Comparison of ENCODE assay signal across 8 mouse cellular contexts in the genomic region with DNA sequence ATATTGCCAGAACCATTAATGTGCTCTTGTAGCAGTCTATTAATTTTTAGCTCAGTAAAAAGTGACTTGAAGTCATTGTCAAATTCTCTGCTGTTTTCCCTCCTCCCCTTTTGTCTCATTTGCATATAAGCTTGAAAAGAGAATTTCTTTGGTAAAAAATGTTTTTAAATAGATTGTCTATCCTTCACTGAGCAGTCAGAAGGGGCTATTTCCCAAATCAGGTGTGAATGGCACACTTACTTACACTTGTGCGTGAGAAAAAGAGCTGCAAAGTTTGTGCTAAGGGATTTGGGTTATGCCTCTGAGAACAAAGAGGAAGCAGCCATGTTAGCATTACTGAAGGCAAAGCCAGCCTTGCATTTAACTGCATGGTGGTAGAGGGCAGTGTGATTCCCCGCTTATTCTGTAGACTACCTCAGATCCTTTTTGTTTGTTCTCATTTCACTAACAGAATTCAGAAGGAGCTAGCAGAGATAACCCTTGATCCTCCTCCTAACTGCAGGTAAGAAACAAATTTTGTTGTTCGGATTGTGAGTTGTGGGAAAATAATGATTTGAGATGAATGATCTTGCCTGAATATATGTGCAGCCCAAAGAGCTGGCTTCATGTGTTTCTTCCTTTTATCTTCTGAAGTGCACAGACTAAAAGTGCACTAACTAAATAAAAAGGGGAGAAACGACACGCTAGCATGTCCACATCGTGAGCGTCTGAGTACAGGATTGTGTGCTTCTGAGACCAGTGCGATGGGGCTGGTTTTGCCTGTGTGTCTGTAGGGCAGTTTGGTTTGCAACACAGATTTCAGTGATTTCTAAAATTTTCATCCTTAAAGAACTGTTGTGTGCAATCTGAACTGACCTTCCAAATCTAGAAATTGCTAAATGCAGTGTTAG. TPM values are rescaled to one million over a fixed set of nuclear protein-coding genes. Genes with fewer than 3 reads are reported as not detected.
A peak's percentile ranks its signal among the peaks of the same experiment; 100 is the strongest.
DNase-seq lines count a peak whose midpoint lies in the region; ATAC-seq lines count a peak whose summit lies in the region.

No protein-coding gene starts in this region.

- H3K9ac ChIP-seq in limb, embryonic 15.5 days, result peak overlapping the region; percentile 1; the same call in 1 of the 2 replicates

- H3K36me3 ChIP-seq in embryonic facial prominence, embryonic 10.5 days (replicated peaks), result peaks cover 12% of the 10 kb centered on the region
- no peaks in the 10 kb centered on the region for H3K36me3 ChIP-seq in limb, embryonic 15.5 days

- H3K27me3 ChIP-seq in embryonic facial prominence, embryonic 10.5 days (replicated peaks; ENCODE audit: low read depth, poor library complexity, severe bottlenecking), result no peaks in the 10 kb centered on the region
- H3K27me3 ChIP-seq in limb, embryonic 15.5 days, result no peaks in the 10 kb centered on the region

- peak overlapping the region; percentile 83 for H3K4me3 ChIP-seq in embryonic facial prominence, embryonic 10.5 days
- peak overlapping the region; percentile 68 for H3K4me3 ChIP-seq in limb, embryonic 15.5 days

- ATAC-seq in limb, embryonic 15.5 days (ENCODE audit: insufficient number of reproducible peaks, low FRiP score, low TSS enrichment, low read depth), result no peak

- H3K4me1 ChIP-seq in embryonic facial prominence, embryonic 10.5 days, result peaks cover 64% of the 10 kb centered on the region
- H3K4me1 ChIP-seq in limb, embryonic 15.5 days, result peaks cover 26% of the 10 kb centered on the region

- peak overlapping the region; percentile 24 for H3K4me2 ChIP-seq in limb, embryonic 15.5 days

- 37% methylated on average over 8 of the region's 8 CpGs for WGBS in embryonic facial prominence, embryonic 10.5 days
- WGBS in limb, embryonic 15.5 days, result 23% methylated on average over 8 of the region's 8 CpGs

- DNase-seq in 3T3-L1 (ENCODE audit: low read depth, low spot score), result peak; percentile 27
- peak; percentile 64 for DNase-seq in 416B (ENCODE audit: low read depth)
- DNase-seq in embryonic facial prominence, embryonic 10.5 days (ENCODE audit: low spot score), result peak; percentile 29
- peak; percentile 30 for DNase-seq in heart, postnatal 4 days
- DNase-seq in naive thymus-derived CD4-positive, alpha-beta T cell, adult 2 months (ENCODE audit: low read depth), result peak; percentile 63
- no peak for DNase-seq in gastrocnemius, adult 8-10 months (ENCODE audit: low spot score in 2 of 2)
- no peak for DNase-seq in adrenal gland, adult 18-20 months (ENCODE audit: low spot score in 2 of 2)

- no peaks in the 10 kb centered on the region for H3K9me3 ChIP-seq in embryonic facial prominence, embryonic 10.5 days
- no peaks in the 10 kb centered on the region for H3K9me3 ChIP-seq in limb, embryonic 15.5 days

- H3K27ac ChIP-seq in embryonic facial prominence, embryonic 10.5 days (replicated peaks), result peak overlapping the region; percentile 88
- H3K27ac ChIP-seq in limb, embryonic 15.5 days, result no peak overlapping the region

RNA-seq across cellular contexts. Expression of gene Ube2e3, which starts 4.3 kb away (rescaled TPM):
- polyA plus RNA-seq in embryonic facial prominence, embryonic 10.5 days (2016; fragmentation: Nextera tagmentation; extraction: Ambion mirVana), result 209 and 212 TPM in 2 replicates
- 10 to 100 TPM; 91.0 to 97.6 TPM for total RNA-seq in heart, postnatal 4 days (2021)
- 116 and 125 TPM in 2 replicates for polyA plus RNA-seq in limb, embryonic 15.5 days (2015; fragmentation: Nextera tagmentation; extraction: Ambion mirVana)
- 10 to 100 TPM; 27.3 to 33.9 (median 29.8) TPM for total RNA-seq in gastrocnemius, adult 8-10 months (2022)
- total RNA-seq in adrenal gland, adult 18-20 months (2021), result 10 to 100 TPM; 36.5 to 41.1 TPM

Comparison
In these comparisons a context has a peak if more than half of its experiments do, and no peak if none do; other contexts are left out.
1. DNase-seq: peak in 3T3-L1 (single experiment), 416B (single experiment), embryonic facial prominence, embryonic 10.5 days (single experiment), heart, postnatal 4 days (single experiment) and naive thymus-derived CD4-positive, alpha-beta T cell, adult 2 months (single experiment); none in gastrocnemius, adult 8-10 months (0 of 2) and adrenal gland, adult 18-20 months (0 of 2).